Mouse (Mus musculus): ENCODE data around the gene LTO1.

Gene LTO1

GRCm38 (mm10) chr7:144911121-144911520, 3.8 kb upstream of the LTO1 start:
- DNase-seq = no peak

- DNase-seq = no peak
These were observed 2.0 kb upstream of the LTO1 start for GRCm38 (mm10) chr7:144912897-144913296.

GRCm38 (mm10) chr7:144914296-144914947, 478 bp upstream of the LTO1 start:
- DNase-seq = peak; percentile 65

- DNase-seq = no peak
These were observed 3.9 kb downstream of the LTO1 start for GRCm38 (mm10) chr7:144918823-144919222.

- no peak for DNase-seq
These were observed 12.7 kb downstream of the LTO1 start for GRCm38 (mm10) chr7:144927591-144927990.

- DNase-seq = no peak
These were observed 13.3 kb downstream of the LTO1 start for GRCm38 (mm10) chr7:144928009-144928888.

- no peak for DNase-seq
These were observed 13.9 kb downstream of the LTO1 start for GRCm38 (mm10) chr7:144928889-144929210.

- no peak for DNase-seq
These were observed 14.6 kb downstream of the LTO1 start for GRCm38 (mm10) chr7:144929506-144929905.

- DNase-seq = no peak
These were observed 15.0 kb downstream of the LTO1 start for GRCm38 (mm10) chr7:144929931-144930330.

GRCm38 (mm10) chr7:144931778-144932177, 16.9 kb downstream of the LTO1 start:
- DNase-seq = no peak

GRCm38 (mm10) chr7:144932389-144932937, 17.6 kb downstream of the LTO1 start:
- no peak for DNase-seq

GRCm38 (mm10) chr7:144933336-144933735, 18.4 kb downstream of the LTO1 start:
- DNase-seq = no peak

GRCm38 (mm10) chr7:144933796-144934195, 18.9 kb downstream of the LTO1 start:
- no peak for DNase-seq

- DNase-seq = no peak
These were observed 20.0 kb downstream of the LTO1 start for GRCm38 (mm10) chr7:144934901-144935300.

- no peak for DNase-seq
These were observed 20.7 kb downstream of the LTO1 start for GRCm38 (mm10) chr7:144935563-144935962.

- DNase-seq = no peak
These were observed 21.5 kb downstream of the LTO1 start for GRCm38 (mm10) chr7:144936311-144936880.

- DNase-seq = peak; percentile 91
These were observed 22.6 kb downstream of the LTO1 start for GRCm38 (mm10) chr7:144937490-144937889.

GRCm38 (mm10) chr7:144937899-144938517, 23.1 kb downstream of the LTO1 start:
- no peak for DNase-seq

GRCm38 (mm10) chr7:144938661-144939343, 23.9 kb downstream of the LTO1 start:
- DNase-seq = no peak

GRCm38 (mm10) chr7:144939344-144940002, 24.6 kb downstream of the LTO1 start, which contains the start of gene Ccnd1:
Ccnd1 (minus strand) TSS chr7:144939925.
- peak; percentile 73 for DNase-seq

GRCm38 (mm10) chr7:144940003-144940571, 25.2 kb downstream of the LTO1 start:
- no peak for DNase-seq

GRCm38 (mm10) chr7:144940585-144940984, 25.7 kb downstream of the LTO1 start:
- no peak for DNase-seq

Measured in right cerebral cortex, postnatal 14 days (tissue).